Mouse (Mus musculus): ENCODE data around the gene Repin1. TPM values are rescaled to one million over a fixed set of nuclear protein-coding genes. Genes with fewer than 3 reads are reported as not detected.

The Repin1 gene
- polyA plus RNA-seq (2012; rRNA removed), result 81.8 and 96.1 TPM in 2 replicates

DNA sequence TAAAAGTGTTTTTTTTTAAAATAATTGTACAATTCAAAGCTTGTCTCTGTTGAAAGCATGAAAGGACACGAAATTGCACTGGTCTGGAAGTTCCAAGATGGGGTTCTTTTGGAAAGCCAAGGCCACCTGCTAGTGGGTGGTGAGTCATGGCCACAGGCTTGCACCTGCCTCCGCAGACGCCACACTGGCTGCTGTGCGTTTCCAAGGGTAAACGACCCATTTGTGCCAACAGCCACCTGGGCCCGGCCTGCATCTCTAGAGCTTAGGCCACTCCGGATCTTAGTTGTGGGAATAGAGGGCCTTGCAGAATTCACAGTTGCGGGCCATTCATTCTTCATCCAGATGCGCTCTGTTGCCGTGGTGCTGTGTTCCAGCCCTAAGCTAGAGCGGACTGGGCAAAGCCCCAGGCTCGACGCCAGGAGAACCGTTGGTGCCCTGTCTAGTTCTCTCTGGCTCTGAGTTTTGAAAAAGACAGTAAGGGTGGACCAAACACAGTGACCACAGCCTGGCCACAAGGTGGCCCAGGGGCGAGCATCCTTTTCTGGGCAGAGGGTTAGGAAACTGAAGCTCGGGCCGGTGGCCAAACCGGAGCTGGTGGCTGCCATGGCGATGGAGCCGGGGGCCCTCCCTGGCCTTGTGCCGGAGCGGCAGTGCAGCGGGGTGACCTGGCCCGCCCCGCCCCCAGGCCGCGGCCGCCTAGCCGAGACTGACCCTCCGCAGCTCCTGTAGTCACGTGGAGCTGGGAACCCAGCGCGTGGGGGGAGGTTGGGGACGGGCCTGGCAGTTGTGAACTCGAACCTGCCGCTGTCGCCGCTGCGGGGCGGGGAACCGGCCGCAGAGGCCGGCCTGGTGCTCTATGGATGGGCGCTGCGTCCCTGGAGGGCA is at the start of gene Repin1, which contains the start of gene Gm44965:
Gene Repin1, plus strand, starts transcription at position 726 of the 885 bp plus-strand sequence.
Gene Gm44965, plus strand, starts transcription at position 784 of the 885 bp plus-strand sequence.
- Histone ChIP-seq H3K4me3 (ENCODE audit: insufficient read depth, low read length) (peak within 1 kb of the TSS; percentile 65), H3K27ac (ENCODE audit: insufficient read depth, low read length) (peak within 1 kb of the TSS; percentile 99), H3K4me1 (ENCODE audit: control insufficient read depth, insufficient read depth, low read length) (peaks cover 2% of the 10 kb centered on the region; the same call in 1 of the 2 replicates)
- TF ChIP-seq CTCF (IDR thresholded peaks at IDR 0.05; ENCODE audit: extremely low read depth, insufficient read depth, low read length) (no peak), POLR2A (IDR thresholded peaks at IDR 0.05; ENCODE audit: extremely low read depth, insufficient read depth, low read length) (0 out of 2 replicates have a peak, but pooled peaks have one; percentile 10)

DNA sequence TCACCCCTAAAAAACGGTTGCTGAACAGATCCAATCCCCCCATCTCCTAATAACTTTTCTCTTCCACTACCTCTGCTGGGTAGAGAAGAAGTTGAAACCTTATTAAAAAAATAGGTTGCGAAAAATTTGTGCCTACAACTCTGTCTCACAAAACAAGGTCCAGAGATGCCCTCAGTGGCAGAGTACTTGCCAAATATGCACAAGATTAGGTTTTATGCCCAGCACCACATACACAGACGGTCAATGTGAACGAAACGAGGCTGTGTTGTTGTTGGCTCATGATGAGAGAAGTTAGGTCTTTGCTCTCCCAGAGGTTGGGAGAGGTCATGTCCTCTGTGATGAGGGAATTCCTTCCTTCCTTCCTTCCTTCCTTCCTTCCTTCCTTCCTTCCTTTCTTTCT is 48.4 kb upstream of the Repin1 start:
- no peaks in the 10 kb centered on the region for H3K4me1 ChIP-seq (ENCODE audit: control insufficient read depth, insufficient read depth, low read length)
- TF ChIP-seq CTCF (IDR thresholded peaks at IDR 0.05; ENCODE audit: extremely low read depth, insufficient read depth, low read length), result no peak
- no peak for TF ChIP-seq POLR2A (IDR thresholded peaks at IDR 0.05; ENCODE audit: extremely low read depth, insufficient read depth, low read length)
- H3K4me3 ChIP-seq (ENCODE audit: insufficient read depth, low read length), result no peak overlapping the region
- H3K27ac ChIP-seq (ENCODE audit: insufficient read depth, low read length), result no peak overlapping the region

DNA sequence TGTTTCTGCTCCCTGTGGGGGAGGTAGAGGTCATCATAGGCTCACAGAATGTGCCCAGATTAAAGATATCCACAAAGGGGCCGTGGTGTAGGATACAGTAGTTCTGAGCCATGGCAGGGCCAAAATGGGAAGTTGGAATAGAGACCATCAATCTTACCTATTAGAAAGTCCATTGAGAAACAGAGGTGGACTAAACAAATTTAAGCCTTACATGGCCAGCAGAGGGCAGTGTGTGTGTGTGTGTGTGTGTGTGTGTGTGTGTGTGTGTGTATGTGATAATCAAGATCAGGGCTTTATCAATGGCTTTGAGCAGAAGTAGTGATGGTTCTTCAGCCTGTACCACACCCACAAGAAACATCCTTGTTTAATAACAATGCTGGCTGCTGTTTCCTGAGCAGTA is 47.4 kb upstream of the Repin1 start:
- Histone ChIP-seq H3K27ac (ENCODE audit: insufficient read depth, low read length) (no peak overlapping the region), H3K4me1 (ENCODE audit: control insufficient read depth, insufficient read depth, low read length) (no peaks in the 10 kb centered on the region), H3K4me3 (ENCODE audit: insufficient read depth, low read length) (no peak overlapping the region)
- TF ChIP-seq POLR2A (IDR thresholded peaks at IDR 0.05; ENCODE audit: extremely low read depth, insufficient read depth, low read length) (no peak), CTCF (IDR thresholded peaks at IDR 0.05; ENCODE audit: extremely low read depth, insufficient read depth, low read length) (peak; percentile 57)

DNA sequence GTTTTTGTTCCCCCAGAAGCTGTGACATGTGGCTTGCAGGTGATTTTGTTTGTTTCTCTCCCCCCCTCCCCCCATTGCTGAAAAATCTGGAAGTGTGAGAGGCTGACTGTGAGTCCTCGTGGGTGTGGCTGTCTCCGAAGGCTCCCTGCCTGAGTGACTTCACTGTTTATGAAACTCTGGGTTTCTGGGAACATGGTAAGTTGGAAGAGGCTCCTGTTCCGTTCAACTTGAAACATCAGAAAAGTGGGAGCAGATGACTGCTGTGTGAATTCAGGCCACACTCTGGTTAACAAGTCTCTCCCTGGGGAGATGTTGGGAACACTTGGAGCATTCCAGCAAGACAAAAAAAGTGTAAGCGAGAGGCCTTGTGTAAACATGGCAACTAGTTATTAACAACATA is 46.8 kb upstream of the Repin1 start:
- H3K4me1 ChIP-seq (ENCODE audit: control insufficient read depth, insufficient read depth, low read length), result no peaks in the 10 kb centered on the region
- TF ChIP-seq POLR2A (IDR thresholded peaks at IDR 0.05; ENCODE audit: extremely low read depth, insufficient read depth, low read length) (no peak), CTCF (IDR thresholded peaks at IDR 0.05; ENCODE audit: extremely low read depth, insufficient read depth, low read length) (no peak)
- H3K27ac ChIP-seq (ENCODE audit: insufficient read depth, low read length), result no peak overlapping the region
- no peak overlapping the region for H3K4me3 ChIP-seq (ENCODE audit: insufficient read depth, low read length)

DNA sequence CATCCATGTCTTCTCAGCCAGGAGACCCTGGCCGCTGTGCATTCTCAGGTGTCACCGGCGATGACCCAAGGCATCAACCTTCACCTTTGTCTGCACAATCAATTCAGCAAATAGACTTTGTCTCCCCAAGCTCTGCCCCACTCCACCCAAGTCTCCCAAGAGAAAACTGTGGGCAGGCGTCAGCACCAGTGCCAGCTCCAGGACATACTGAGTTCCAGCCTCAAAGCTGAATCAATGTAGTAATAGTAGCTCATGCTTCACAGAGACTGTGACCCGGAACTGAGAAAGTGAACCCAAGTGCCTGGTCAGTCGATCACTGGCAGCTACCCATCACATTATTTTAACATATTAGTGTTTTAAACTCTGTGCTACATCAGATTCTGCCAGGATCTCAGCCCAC is 45.4 kb upstream of the Repin1 start:
- no peaks in the 10 kb centered on the region for H3K4me1 ChIP-seq (ENCODE audit: control insufficient read depth, insufficient read depth, low read length)
- no peak overlapping the region for H3K27ac ChIP-seq (ENCODE audit: insufficient read depth, low read length)
- H3K4me3 ChIP-seq (ENCODE audit: insufficient read depth, low read length), result no peak overlapping the region
- no peak for TF ChIP-seq POLR2A (IDR thresholded peaks at IDR 0.05; ENCODE audit: extremely low read depth, insufficient read depth, low read length)
- TF ChIP-seq CTCF (IDR thresholded peaks at IDR 0.05; ENCODE audit: extremely low read depth, insufficient read depth, low read length), result no peak

DNA sequence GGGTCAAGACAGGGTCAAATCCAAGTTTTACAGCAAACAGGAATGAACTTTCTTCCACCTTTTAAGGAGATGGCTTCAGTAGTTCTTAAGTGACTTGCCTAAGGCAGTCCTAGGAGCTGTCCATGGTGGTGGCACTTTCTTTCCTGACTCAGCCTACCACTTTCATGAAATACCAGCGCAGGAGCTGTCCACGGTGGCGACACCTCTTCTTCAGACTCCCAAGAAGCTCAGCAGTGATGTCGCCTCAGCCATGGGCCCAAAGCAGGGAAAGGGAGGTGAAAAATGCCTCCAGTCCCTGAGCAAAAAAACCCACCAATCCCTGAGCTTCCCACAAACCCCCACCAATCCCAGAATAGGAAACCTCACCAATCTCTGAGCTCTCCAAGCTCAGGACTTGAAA is 40.8 kb upstream of the Repin1 start:
- no peak overlapping the region for H3K27ac ChIP-seq (ENCODE audit: insufficient read depth, low read length)
- no peak overlapping the region for H3K4me3 ChIP-seq (ENCODE audit: insufficient read depth, low read length)
- TF ChIP-seq CTCF (IDR thresholded peaks at IDR 0.05; ENCODE audit: extremely low read depth, insufficient read depth, low read length), result no peak
- no peak for TF ChIP-seq POLR2A (IDR thresholded peaks at IDR 0.05; ENCODE audit: extremely low read depth, insufficient read depth, low read length)
- peaks cover 7% of the 10 kb centered on the region for H3K4me1 ChIP-seq (ENCODE audit: control insufficient read depth, insufficient read depth, low read length)

DNA sequence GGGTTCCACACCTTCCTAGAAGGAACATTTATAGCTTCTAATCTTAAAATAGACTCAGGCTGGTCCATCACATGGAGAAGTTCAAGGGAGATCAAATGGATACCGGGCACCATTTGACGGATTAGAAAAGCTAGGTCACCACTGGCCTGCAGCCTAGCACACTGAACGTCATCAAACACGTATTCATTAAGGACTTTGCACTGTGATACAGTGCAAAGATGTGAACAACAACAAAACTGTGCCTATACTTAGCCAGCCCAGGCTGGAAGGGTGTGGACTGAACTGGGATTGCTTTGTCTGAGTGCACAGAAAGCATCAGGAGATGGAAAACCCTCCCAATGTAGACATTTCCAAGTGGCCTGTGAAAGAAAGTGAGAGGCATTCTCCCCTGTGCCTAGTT is 39.9 kb upstream of the Repin1 start:
- peak overlapping the region; percentile 90 for H3K27ac ChIP-seq (ENCODE audit: insufficient read depth, low read length)
- H3K4me3 ChIP-seq (ENCODE audit: insufficient read depth, low read length), result peak overlapping the region; percentile 44; the same call in 1 of the 2 replicates
- H3K4me1 ChIP-seq (ENCODE audit: control insufficient read depth, insufficient read depth, low read length), result peaks cover 7% of the 10 kb centered on the region
- TF ChIP-seq POLR2A (IDR thresholded peaks at IDR 0.05; ENCODE audit: extremely low read depth, insufficient read depth, low read length) (no peak), CTCF (IDR thresholded peaks at IDR 0.05; ENCODE audit: extremely low read depth, insufficient read depth, low read length) (no peak)

DNA sequence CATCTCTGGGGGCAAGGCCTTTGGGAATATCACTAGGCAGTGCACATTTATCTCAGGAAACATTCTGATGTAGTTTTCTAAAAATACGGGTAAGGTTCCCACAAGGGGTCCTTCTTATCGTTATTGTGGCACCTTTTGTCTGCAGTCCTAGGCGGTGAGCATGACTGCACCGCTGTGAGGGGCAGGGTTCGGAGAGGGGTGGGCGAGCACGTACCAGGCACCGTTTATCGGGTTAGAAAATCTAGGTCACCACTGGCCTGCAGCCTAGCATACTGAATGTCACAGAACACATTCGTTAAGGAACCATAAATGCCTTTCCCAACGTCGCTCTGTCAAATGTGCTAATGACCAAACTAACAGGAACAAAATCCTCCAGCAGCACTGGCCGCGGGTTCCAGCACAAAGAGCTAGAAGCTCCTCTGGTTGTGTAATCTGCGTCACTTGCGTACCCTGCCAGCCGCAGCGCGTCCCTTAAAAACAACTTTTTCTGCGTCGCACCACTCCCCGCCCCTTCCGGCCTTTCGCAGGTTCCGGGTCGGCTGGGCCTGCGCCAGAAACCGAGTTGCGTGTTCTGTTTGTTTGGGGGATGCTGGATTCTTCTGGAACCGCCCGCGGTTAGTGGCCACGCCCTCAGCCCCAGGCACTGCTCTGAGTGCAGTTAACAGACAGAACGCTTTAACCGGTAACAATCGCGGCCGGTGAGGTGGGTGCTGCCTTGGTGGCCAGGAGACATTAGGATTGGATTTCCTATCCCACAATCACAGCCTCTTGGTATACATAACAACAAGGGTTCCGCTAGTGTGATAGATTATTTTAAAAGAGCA is 39.2 kb upstream of the Repin1 start, which contains the start of gene Lrrc61:
Gene Lrrc61, plus strand, starts transcription at position 517 of the 824 bp plus-strand sequence.
- Histone ChIP-seq H3K27ac (ENCODE audit: insufficient read depth, low read length) (peak within 1 kb of the TSS; percentile 95), H3K4me1 (ENCODE audit: control insufficient read depth, insufficient read depth, low read length) (peaks cover 7% of the 10 kb centered on the region), H3K4me3 (ENCODE audit: insufficient read depth, low read length) (peak within 1 kb of the TSS; percentile 44)
- TF ChIP-seq CTCF (IDR thresholded peaks at IDR 0.05; ENCODE audit: extremely low read depth, insufficient read depth, low read length) (no peak), POLR2A (IDR thresholded peaks at IDR 0.05; ENCODE audit: extremely low read depth, insufficient read depth, low read length) (peak; percentile 97)
